Mouse (Mus musculus): ENCODE data around the gene Guca1b.

- TF ChIP-seq CTCF (IDR thresholded peaks at IDR 0.05; ENCODE audit: control insufficient read depth, insufficient read depth, insufficient replicate concordance, low read depth, low read length) (no peak), POLR2A (IDR thresholded peaks at IDR 0.05; ENCODE audit: control insufficient read depth, low read depth, low read length) (no peak)
Observed at GRCm38 (mm10) chr17:47438611-47439010, 53.4 kb downstream of the Guca1b start.

All from testis, adult 2 months (tissue).